Mouse (Mus musculus) hindbrain, embryonic 12.5 days (tissue): ENCODE results near the gene Lnx1. TPM values are rescaled to one million over a fixed set of nuclear protein-coding genes. Genes with fewer than 3 reads are reported as not detected.

Experiments used
- ATAC-seq: fragments of 200-750 bp; cut with Nextera tagmentation; 2 replicates; pipeline ENCODE4 v1.8.0; 2017; ENCODE audit warnings: moderate TSS enrichment; ENCODE audit not compliant: low FRiP score
- H3K27ac ChIP-seq: fragments of 300-500 bp; sonication (generic); 2 replicates; pipeline ENCODE4 v1.5.1; 2016; ENCODE audit warnings: mild to moderate bottlenecking
- H3K27me3 ChIP-seq: fragments of 300-500 bp; sonication (generic); 2 replicates; pipeline ENCODE4 v1.6.1; 2016; ENCODE audit warnings: mild to moderate bottlenecking
- H3K36me3 ChIP-seq: fragments of 300-500 bp; sonication (generic); 2 replicates; pipeline ENCODE4 v1.6.1; 2016; ENCODE audit warnings: mild to moderate bottlenecking
- H3K4me1 ChIP-seq: fragments of 300-500 bp; sonication (generic); 2 replicates; pipeline ENCODE4 v1.6.1; 2016
- H3K4me2 ChIP-seq: fragments of 300-500 bp; sonication (generic); replicated peaks from 2 replicates; pipeline ENCODE4 v1.6.1; 2016; ENCODE audit warnings: mild to moderate bottlenecking
- H3K4me3 ChIP-seq: fragments of 300-500 bp; sonication (generic); 2 replicates; pipeline ENCODE4 v1.5.1; 2016; ENCODE audit warnings: mild to moderate bottlenecking
- H3K9ac ChIP-seq: fragments of 300-500 bp; sonication (generic); 2 replicates; pipeline ENCODE4 v1.6.1; 2016; ENCODE audit warnings: mild to moderate bottlenecking, moderate library complexity
- H3K9me3 ChIP-seq: fragments of 300-500 bp; sonication (generic); replicated peaks from 2 replicates; pipeline ENCODE4 v1.6.1; 2016; ENCODE audit warnings: mild to moderate bottlenecking
- WGBS: fragments of 180-500 bp; shearing (Covaris S2); methylation state at CpG from one replicate; pipeline ENCODE4 v1.1.7; 2016; 5-methylcytosine and 5-hydroxymethylcytosine counted together
- polyA plus RNA-seq: library from polyadenylated mRNA; unstranded; fragments of >200 nt; fragmentation: Nextera tagmentation; extraction: Ambion mirVana; gene quantifications from 2 replicates; pipeline ENCODE4 v1.2.1, GENCODE M21; 2016

Gene Lnx1
- polyA plus RNA-seq: 0.68 and 0.96 TPM in 2 replicates

- ATAC-seq: no peak
- no peak within 1 kb of the TSS for H3K4me3 ChIP-seq
- peaks cover 5% of the 10 kb centered on the region; the same call in 1 of the 2 replicates for H3K27me3 ChIP-seq
- no peaks in the 10 kb centered on the region for H3K36me3 ChIP-seq
- H3K4me2 ChIP-seq: peak within 1 kb of the TSS; percentile 53
- H3K27ac ChIP-seq: no peak within 1 kb of the TSS
- 51% methylated on average over 11 of the region's 11 CpGs for WGBS
- no peaks in the 10 kb centered on the region for H3K9me3 ChIP-seq
- H3K4me1 ChIP-seq: peaks cover 13% of the 10 kb centered on the region
- no peak within 1 kb of the TSS for H3K9ac ChIP-seq
These were observed at the start of gene Lnx1 for GRCm38 (mm10) chr5:74702766-74703165. Gene Lnx1 (minus strand): TSS chr5:74702912.

GRCm38 (mm10) chr5:74750501-74750900 lies 47.8 kb upstream of the Lnx1 start:
- H3K27me3 ChIP-seq: no peaks in the 10 kb centered on the region
- no peaks in the 10 kb centered on the region for H3K36me3 ChIP-seq
- H3K9me3 ChIP-seq: no peaks in the 10 kb centered on the region
- no peak overlapping the region for H3K27ac ChIP-seq
- H3K4me1 ChIP-seq: no peaks in the 10 kb centered on the region
- H3K9ac ChIP-seq: no peak overlapping the region
- no peak overlapping the region for H3K4me3 ChIP-seq
- no peak for ATAC-seq
- 87% methylated on average over 5 of the region's 5 CpGs for WGBS
- H3K4me2 ChIP-seq: no peak overlapping the region

- H3K27me3 ChIP-seq: no peaks in the 10 kb centered on the region
- ATAC-seq: no peak
- no peaks in the 10 kb centered on the region for H3K4me1 ChIP-seq
- H3K9ac ChIP-seq: no peak overlapping the region
- no peak overlapping the region for H3K4me2 ChIP-seq
- no peaks in the 10 kb centered on the region for H3K36me3 ChIP-seq
- no peak overlapping the region for H3K4me3 ChIP-seq
- no peak overlapping the region for H3K27ac ChIP-seq
- WGBS: 90% methylated on average over 3 of the region's 3 CpGs
- no peaks in the 10 kb centered on the region for H3K9me3 ChIP-seq
These were observed 44.8 kb upstream of the Lnx1 start for GRCm38 (mm10) chr5:74747476-74747875.

GRCm38 (mm10) chr5:74740951-74741350 lies 38.2 kb upstream of the Lnx1 start:
- H3K9ac ChIP-seq: no peak overlapping the region
- 0 out of 2 replicates have a peak, but pooled peaks cover 3% of the 10 kb centered on the region for H3K4me1 ChIP-seq
- no peak overlapping the region for H3K27ac ChIP-seq
- no peak overlapping the region for H3K4me3 ChIP-seq
- WGBS: 90% methylated on average over 9 of the region's 9 CpGs
- ATAC-seq: no peak
- H3K27me3 ChIP-seq: no peaks in the 10 kb centered on the region
- no peak overlapping the region for H3K4me2 ChIP-seq
- H3K36me3 ChIP-seq: no peaks in the 10 kb centered on the region
- no peaks in the 10 kb centered on the region for H3K9me3 ChIP-seq

- Histone ChIP-seq H3K4me2 (no peak overlapping the region), H3K27me3 (no peaks in the 10 kb centered on the region), H3K9me3 (no peaks in the 10 kb centered on the region), H3K36me3 (no peaks in the 10 kb centered on the region), H3K4me1 (0 out of 2 replicates have a peak, but pooled peaks cover 3% of the 10 kb centered on the region), H3K4me3 (no peak overlapping the region), H3K27ac (no peak overlapping the region), H3K9ac (no peak overlapping the region)
- ATAC-seq: no peak
- 69% methylated on average over 12 of the region's 12 CpGs for WGBS
These were observed 36.7 kb upstream of the Lnx1 start for GRCm38 (mm10) chr5:74739435-74739834.

- no peak overlapping the region for H3K4me2 ChIP-seq
- 0 out of 2 replicates have a peak, but pooled peaks cover 3% of the 10 kb centered on the region for H3K4me1 ChIP-seq
- H3K27me3 ChIP-seq: no peaks in the 10 kb centered on the region
- no peak for ATAC-seq
- no peaks in the 10 kb centered on the region for H3K9me3 ChIP-seq
- WGBS: 69% methylated on average over 3 of the region's 3 CpGs
- no peaks in the 10 kb centered on the region for H3K36me3 ChIP-seq
- H3K9ac ChIP-seq: no peak overlapping the region
- no peak overlapping the region for H3K27ac ChIP-seq
- no peak overlapping the region for H3K4me3 ChIP-seq
These were observed 35.6 kb upstream of the Lnx1 start for GRCm38 (mm10) chr5:74738312-74738711.

- H3K4me1 ChIP-seq: 0 out of 2 replicates have a peak, but pooled peaks cover under 1% of the 10 kb centered on the region
- no peak for ATAC-seq
These were observed 31.3 kb upstream of the Lnx1 start for GRCm38 (mm10) chr5:74733885-74734558.

GRCm38 (mm10) chr5:74732613-74733012 lies 29.9 kb upstream of the Lnx1 start:
- no peak for ATAC-seq
- H3K4me1 ChIP-seq: 0 out of 2 replicates have a peak, but pooled peaks cover 3% of the 10 kb centered on the region
- no peak overlapping the region for H3K4me3 ChIP-seq
- no peak overlapping the region for H3K9ac ChIP-seq
- H3K27me3 ChIP-seq: no peaks in the 10 kb centered on the region
- no peaks in the 10 kb centered on the region for H3K36me3 ChIP-seq
- 75% methylated on average over 8 of the region's 8 CpGs for WGBS
- H3K4me2 ChIP-seq: no peak overlapping the region
- H3K27ac ChIP-seq: no peak overlapping the region
- no peaks in the 10 kb centered on the region for H3K9me3 ChIP-seq

More at GRCm38 (mm10) chr5:74733885-74734558, 31.3 kb upstream of the Lnx1 start:
- Histone ChIP-seq H3K4me2 (no peak overlapping the region), H3K36me3 (no peaks in the 10 kb centered on the region), H3K9ac (no peak overlapping the region), H3K27ac (no peak overlapping the region), H3K9me3 (no peaks in the 10 kb centered on the region), H3K27me3 (no peaks in the 10 kb centered on the region), H3K4me3 (no peak overlapping the region)
- WGBS: 47% methylated on average over 7 of the region's 7 CpGs

GRCm38 (mm10) chr5:74730601-74731000 lies 27.9 kb upstream of the Lnx1 start:
- H3K9ac ChIP-seq: no peak overlapping the region
- no peaks in the 10 kb centered on the region for H3K9me3 ChIP-seq
- H3K27ac ChIP-seq: no peak overlapping the region
- H3K4me2 ChIP-seq: no peak overlapping the region
- no peak overlapping the region for H3K4me3 ChIP-seq
- ATAC-seq: no peak
- 78% methylated on average over 5 of the region's 5 CpGs for WGBS
- H3K27me3 ChIP-seq: no peaks in the 10 kb centered on the region
- no peaks in the 10 kb centered on the region for H3K36me3 ChIP-seq
- H3K4me1 ChIP-seq: 0 out of 2 replicates have a peak, but pooled peaks cover 3% of the 10 kb centered on the region

- 80% methylated on average over 6 of the region's 6 CpGs for WGBS
- Histone ChIP-seq H3K27ac (no peak overlapping the region), H3K36me3 (no peaks in the 10 kb centered on the region), H3K27me3 (no peaks in the 10 kb centered on the region), H3K9me3 (no peaks in the 10 kb centered on the region), H3K4me1 (0 out of 2 replicates have a peak, but pooled peaks cover 3% of the 10 kb centered on the region), H3K9ac (no peak overlapping the region), H3K4me2 (no peak overlapping the region), H3K4me3 (no peak overlapping the region)
- no peak for ATAC-seq
These were observed 26.9 kb upstream of the Lnx1 start for GRCm38 (mm10) chr5:74729567-74729966.

- no peak overlapping the region for H3K4me3 ChIP-seq
- no peaks in the 10 kb centered on the region for H3K27me3 ChIP-seq
- 79% methylated on average over 6 of the region's 6 CpGs for WGBS
- H3K9ac ChIP-seq: no peak overlapping the region
- ATAC-seq: no peak
- H3K4me1 ChIP-seq: 0 out of 2 replicates have a peak, but pooled peaks cover 3% of the 10 kb centered on the region
- H3K27ac ChIP-seq: no peak overlapping the region
- H3K4me2 ChIP-seq: no peak overlapping the region
- no peaks in the 10 kb centered on the region for H3K36me3 ChIP-seq
- no peaks in the 10 kb centered on the region for H3K9me3 ChIP-seq
These were observed 25.5 kb upstream of the Lnx1 start for GRCm38 (mm10) chr5:74728186-74728585.

GRCm38 (mm10) chr5:74727319-74727718 lies 24.6 kb upstream of the Lnx1 start:
- WGBS: 78% methylated on average over 8 of the region's 8 CpGs
- H3K4me3 ChIP-seq: no peak overlapping the region
- no peak for ATAC-seq

GRCm38 (mm10) chr5:74725541-74725940 lies 22.8 kb upstream of the Lnx1 start:
- Histone ChIP-seq H3K9ac (no peak overlapping the region), H3K4me3 (no peak overlapping the region), H3K9me3 (no peaks in the 10 kb centered on the region), H3K27ac (no peak overlapping the region), H3K4me1 (peaks cover 9% of the 10 kb centered on the region), H3K36me3 (no peaks in the 10 kb centered on the region), H3K4me2 (no peak overlapping the region), H3K27me3 (no peaks in the 10 kb centered on the region)
- ATAC-seq: no peak
- WGBS: 65% methylated on average over 4 of the region's 4 CpGs

More at GRCm38 (mm10) chr5:74727319-74727718, 24.6 kb upstream of the Lnx1 start:
- H3K4me2 ChIP-seq: no peak overlapping the region
- H3K36me3 ChIP-seq: no peaks in the 10 kb centered on the region
- H3K27ac ChIP-seq: no peak overlapping the region
- 0 out of 2 replicates have a peak, but pooled peaks cover 3% of the 10 kb centered on the region for H3K4me1 ChIP-seq
- no peak overlapping the region for H3K9ac ChIP-seq
- no peaks in the 10 kb centered on the region for H3K9me3 ChIP-seq
- H3K27me3 ChIP-seq: no peaks in the 10 kb centered on the region
